Mouse (Mus musculus): ENCODE data around the gene Pygo1. TPM values are rescaled to one million over a fixed set of nuclear protein-coding genes. Genes with fewer than 3 reads are reported as not detected.

Pygo1 gene
- total RNA-seq (2021) = 1 to 10 TPM; 3.5 to 5.0 TPM
- long read RNA-seq, experiment 1, partial matches to known transcripts = 0 of 3 reads
- long read RNA-seq, experiment 1, other reads (novel, unspliced or antisense) = 3 of 3 reads
- long read RNA-seq, experiment 2, partial matches to known transcripts = 0 of 3 reads
- long read RNA-seq, experiment 2, other reads (novel, unspliced or antisense) = 3 of 3 reads

- DNase-seq = peak; percentile 71
These were observed at the start of gene Pygo1 for GRCm38 (mm10) chr9:72925021-72925934. TSS of gene Pygo1 (plus strand) at chr9:72925645.

GRCm38 (mm10) chr9:72875878-72876277 lies 49.6 kb upstream of the Pygo1 start:
- DNase-seq = no peak

- no peak for DNase-seq
These were observed 47.5 kb upstream of the Pygo1 start for GRCm38 (mm10) chr9:72877905-72878304.

GRCm38 (mm10) chr9:72878656-72879055 lies 46.8 kb upstream of the Pygo1 start:
- no peak for DNase-seq

GRCm38 (mm10) chr9:72879601-72880000 lies 45.8 kb upstream of the Pygo1 start:
- no peak for DNase-seq

- peak; percentile 29 for DNase-seq
These were observed 45.1 kb upstream of the Pygo1 start for GRCm38 (mm10) chr9:72880225-72880960.

- peak; percentile 57 for DNase-seq
These were observed 44.2 kb upstream of the Pygo1 start for GRCm38 (mm10) chr9:72881026-72881768.

- peak; percentile 59 for DNase-seq
These were observed 41.5 kb upstream of the Pygo1 start for GRCm38 (mm10) chr9:72883940-72884339.

- no peak for DNase-seq
These were observed 35.7 kb upstream of the Pygo1 start for GRCm38 (mm10) chr9:72889777-72890176.

- no peak for DNase-seq
These were observed 34.9 kb upstream of the Pygo1 start for GRCm38 (mm10) chr9:72890499-72891085.

GRCm38 (mm10) chr9:72892761-72893160 lies 32.7 kb upstream of the Pygo1 start:
- DNase-seq = peak; percentile 22

GRCm38 (mm10) chr9:72894796-72895352 lies 30.6 kb upstream of the Pygo1 start:
- no peak for DNase-seq

- no peak for DNase-seq
These were observed 23.4 kb upstream of the Pygo1 start for GRCm38 (mm10) chr9:72902057-72902456.

GRCm38 (mm10) chr9:72902611-72903010 lies 22.8 kb upstream of the Pygo1 start:
- no peak for DNase-seq

- no peak for DNase-seq
These were observed 18.7 kb upstream of the Pygo1 start for GRCm38 (mm10) chr9:72906693-72907103.

- DNase-seq = no peak
These were observed 14.1 kb upstream of the Pygo1 start for GRCm38 (mm10) chr9:72911381-72911780.

- DNase-seq = no peak
These were observed 11.9 kb upstream of the Pygo1 start for GRCm38 (mm10) chr9:72913551-72913950.

GRCm38 (mm10) chr9:72915728-72916127 lies 9.7 kb upstream of the Pygo1 start:
- no peak for DNase-seq

- DNase-seq = no peak
These were observed 2.4 kb upstream of the Pygo1 start for GRCm38 (mm10) chr9:72923068-72923467.

GRCm38 (mm10) chr9:72925935-72926258 lies 452 bp downstream of the Pygo1 start:
- no peak for DNase-seq

GRCm38 (mm10) chr9:72931166-72931790 lies 5.8 kb downstream of the Pygo1 start:
- peak; percentile 10 for DNase-seq
